Mouse (Mus musculus): Measurements from ENCODE around the gene Rpl7a. TPM values are rescaled to one million over a fixed set of nuclear protein-coding genes. Genes with fewer than 3 reads are reported as not detected.
A peak's percentile ranks its signal among the peaks of the same experiment; 100 is the strongest.
"Not testable (repeated sequence)": the region's sequence is repeated elsewhere in the genome, so short reads cannot be mapped to it uniquely, and the experiment has no call there.

Gene Rpl7a
- polyA plus RNA-seq (2015; fragmentation: Nextera tagmentation; extraction: Ambion mirVana) = 457 and 479 TPM in 2 replicates

- Histone ChIP-seq H3K9ac (peak within 1 kb of the TSS; percentile 99), H3K9me3 (no peaks in the 10 kb centered on the region), H3K27me3 (no peaks in the 10 kb centered on the region), H3K4me2 (peak within 1 kb of the TSS; percentile 100), H3K36me3 (peaks cover 67% of the 10 kb centered on the region), H3K27ac (replicated peaks) (peak within 1 kb of the TSS; percentile 93), H3K4me1 (replicated peaks) (peaks cover 55% of the 10 kb centered on the region), H3K4me3 (peak within 1 kb of the TSS; percentile 96)
- ATAC-seq (ENCODE audit: low read depth) = peak; percentile 91
- under 1% methylated on average over 69 of the region's 74 CpGs for WGBS
These were observed at the start of gene Rpl7a, which contains the start of gene Med22 for GRCm38 (mm10) chr2:26910124-26910993. Gene Rpl7a, plus strand, starts transcription at chr2:26910764. Gene Med22, minus strand, starts transcription at chr2:26910677.

GRCm38 (mm10) chr2:26862856-26863255, 47.7 kb upstream of the Rpl7a start:
- ATAC-seq (ENCODE audit: low read depth) = no peak
- WGBS = 76% methylated on average over 3 of the region's 3 CpGs
- no peaks in the 10 kb centered on the region for H3K27me3 ChIP-seq
- H3K27ac ChIP-seq (replicated peaks) = no peak overlapping the region
- H3K4me1 ChIP-seq (replicated peaks) = no peaks in the 10 kb centered on the region
- no peak overlapping the region for H3K9ac ChIP-seq
- no peaks in the 10 kb centered on the region for H3K9me3 ChIP-seq
- no peak overlapping the region for H3K4me2 ChIP-seq
- H3K36me3 ChIP-seq = no peaks in the 10 kb centered on the region
- H3K4me3 ChIP-seq = no peak overlapping the region

- no peak within 1 kb of the TSS for H3K4me2 ChIP-seq
- no peak within 1 kb of the TSS for H3K4me3 ChIP-seq
- 82% methylated on average over 3 of the region's 3 CpGs for WGBS
- H3K36me3 ChIP-seq = no peaks in the 10 kb centered on the region
- no peaks in the 10 kb centered on the region for H3K9me3 ChIP-seq
- ATAC-seq (ENCODE audit: low read depth) = no peak
- H3K27ac ChIP-seq (replicated peaks) = no peak within 1 kb of the TSS
- no peak within 1 kb of the TSS for H3K9ac ChIP-seq
- no peaks in the 10 kb centered on the region for H3K27me3 ChIP-seq
- no peaks in the 10 kb centered on the region for H3K4me1 ChIP-seq (replicated peaks)
These were observed 45.7 kb upstream of the Rpl7a start, which contains the start of gene Abo for GRCm38 (mm10) chr2:26864879-26865278. Gene Abo, minus strand, starts transcription at chr2:26864979.

- H3K27me3 ChIP-seq = no peaks in the 10 kb centered on the region
- no peaks in the 10 kb centered on the region for H3K4me1 ChIP-seq (replicated peaks)
- WGBS = 71% methylated on average over 6 of the region's 6 CpGs
- H3K36me3 ChIP-seq = no peaks in the 10 kb centered on the region
- H3K4me2 ChIP-seq = no peak overlapping the region
- no peak for ATAC-seq (ENCODE audit: low read depth)
- H3K9me3 ChIP-seq = no peaks in the 10 kb centered on the region
- no peak overlapping the region for H3K9ac ChIP-seq
- H3K27ac ChIP-seq (replicated peaks) = no peak overlapping the region
- H3K4me3 ChIP-seq = no peak overlapping the region
These were observed 39.9 kb upstream of the Rpl7a start for GRCm38 (mm10) chr2:26870666-26871065.

GRCm38 (mm10) chr2:26878571-26878970, 32.0 kb upstream of the Rpl7a start:
- Histone ChIP-seq H3K27me3 (no peaks in the 10 kb centered on the region), H3K4me2 (no peak overlapping the region), H3K4me1 (replicated peaks) (no peaks in the 10 kb centered on the region), H3K4me3 (no peak overlapping the region), H3K27ac (replicated peaks) (no peak overlapping the region), H3K36me3 (no peaks in the 10 kb centered on the region), H3K9me3 (peaks cover 4% of the 10 kb centered on the region), H3K9ac (no peak overlapping the region)
- ATAC-seq (ENCODE audit: low read depth) = no peak

GRCm38 (mm10) chr2:26885541-26885940, 25.0 kb upstream of the Rpl7a start:
- WGBS = 91% methylated on average over 2 of the region's 2 CpGs
- not testable (repeated sequence) for H3K27ac ChIP-seq (replicated peaks)

GRCm38 (mm10) chr2:26886170-26886569, 24.4 kb upstream of the Rpl7a start:
- Histone ChIP-seq H3K36me3 (peaks cover 27% of the 10 kb centered on the region), H3K9me3 (peaks cover 13% of the 10 kb centered on the region)
- not testable (repeated sequence) for H3K27me3 ChIP-seq; H3K4me2 ChIP-seq; ATAC-seq (ENCODE audit: low read depth); H3K4me1 ChIP-seq (replicated peaks); H3K9ac ChIP-seq; H3K4me3 ChIP-seq; H3K27ac ChIP-seq (replicated peaks)
- 66% methylated on average over 4 of the region's 4 CpGs for WGBS

More at GRCm38 (mm10) chr2:26885541-26885940, 25.0 kb upstream of the Rpl7a start:
- H3K9ac ChIP-seq; H3K4me3 ChIP-seq; H3K4me2 ChIP-seq; ATAC-seq (ENCODE audit: low read depth); H3K4me1 ChIP-seq (replicated peaks); H3K27me3 ChIP-seq: not testable (repeated sequence)
- peaks cover 21% of the 10 kb centered on the region for H3K36me3 ChIP-seq
- H3K9me3 ChIP-seq = peaks cover 13% of the 10 kb centered on the region

GRCm38 (mm10) chr2:26895898-26896297, 14.7 kb upstream of the Rpl7a start:
- Histone ChIP-seq H3K9ac (no peak overlapping the region), H3K9me3 (no peaks in the 10 kb centered on the region), H3K4me1 (replicated peaks) (peaks cover 4% of the 10 kb centered on the region; the same call in 1 of the 2 replicates), H3K4me2 (no peak overlapping the region), H3K4me3 (no peak overlapping the region), H3K36me3 (peaks cover 86% of the 10 kb centered on the region), H3K27ac (replicated peaks) (no peak overlapping the region), H3K27me3 (no peaks in the 10 kb centered on the region)
- ATAC-seq (ENCODE audit: low read depth) = no peak
- WGBS = 91% methylated on average over 4 of the region's 4 CpGs

- ATAC-seq (ENCODE audit: low read depth) = no peak
- H3K27me3 ChIP-seq = no peaks in the 10 kb centered on the region
- WGBS = 70% methylated on average over 1 of the region's 1 CpGs
- H3K27ac ChIP-seq (replicated peaks) = no peak overlapping the region
- H3K9ac ChIP-seq = no peak overlapping the region
- peaks cover 59% of the 10 kb centered on the region for H3K36me3 ChIP-seq
- no peak overlapping the region for H3K4me3 ChIP-seq
- no peaks in the 10 kb centered on the region for H3K9me3 ChIP-seq
- no peak overlapping the region for H3K4me2 ChIP-seq
- H3K4me1 ChIP-seq (replicated peaks) = peaks cover 29% of the 10 kb centered on the region
These were observed 9.8 kb upstream of the Rpl7a start for GRCm38 (mm10) chr2:26900731-26901130.

GRCm38 (mm10) chr2:26901834-26902400, 8.6 kb upstream of the Rpl7a start:
- Histone ChIP-seq H3K36me3 (peaks cover 59% of the 10 kb centered on the region), H3K4me2 (peak overlapping the region; percentile 86), H3K27ac (replicated peaks) (no peak overlapping the region), H3K4me3 (peak overlapping the region; percentile 90), H3K9me3 (no peaks in the 10 kb centered on the region), H3K4me1 (replicated peaks) (peaks cover 29% of the 10 kb centered on the region), H3K9ac (peak overlapping the region; percentile 74), H3K27me3 (no peaks in the 10 kb centered on the region)
- WGBS = 13% methylated on average over 7 of the region's 7 CpGs
- ATAC-seq (ENCODE audit: low read depth) = no peak

GRCm38 (mm10) chr2:26902467-26903220, 7.9 kb upstream of the Rpl7a start, which contains the start of gene Surf6:
Gene Surf6, minus strand, starts transcription at chr2:26902879.
- peaks cover 59% of the 10 kb centered on the region for H3K36me3 ChIP-seq
- peaks cover 36% of the 10 kb centered on the region for H3K4me1 ChIP-seq (replicated peaks)
- under 1% methylated on average over 41 of the region's 41 CpGs for WGBS
- peak within 1 kb of the TSS; percentile 74 for H3K9ac ChIP-seq
- ATAC-seq (ENCODE audit: low read depth) = peak; percentile 96
- H3K27me3 ChIP-seq = no peaks in the 10 kb centered on the region
- peak within 1 kb of the TSS; percentile 90 for H3K27ac ChIP-seq (replicated peaks)
- H3K4me2 ChIP-seq = peak within 1 kb of the TSS; percentile 86
- no peaks in the 10 kb centered on the region for H3K9me3 ChIP-seq
- peak within 1 kb of the TSS; percentile 90 for H3K4me3 ChIP-seq

- Histone ChIP-seq H3K9ac (peak overlapping the region; percentile 74), H3K27ac (replicated peaks) (peak overlapping the region; percentile 90), H3K4me3 (peak overlapping the region; percentile 90), H3K27me3 (no peaks in the 10 kb centered on the region), H3K36me3 (peaks cover 59% of the 10 kb centered on the region), H3K4me1 (replicated peaks) (peaks cover 43% of the 10 kb centered on the region), H3K4me2 (peak overlapping the region; percentile 86), H3K9me3 (no peaks in the 10 kb centered on the region)
- WGBS = 10% methylated on average over 7 of the region's 7 CpGs
- ATAC-seq (ENCODE audit: low read depth) = no peak
These were observed 7.3 kb upstream of the Rpl7a start for GRCm38 (mm10) chr2:26903311-26903710.

Data from neural tube, embryonic 13.5 days (tissue).